In genomic region chr17:5139553-5139952, GRCm38 (mm10) we compare ENCODE assay signal across 9 mouse cellular contexts.
DNase-seq lines count a peak whose midpoint lies in the region; ATAC-seq and TF ChIP-seq lines count a peak whose summit lies in the region.
"Had no signal": no experiment of that assay in that cellular context is flagged by ENCODE, and none has a peak within 500 bp of the region (broad histone marks: within the 10 kb centered on the region; RNA-seq: fewer than 3 reads in every experiment).

No protein-coding gene starts in this region.

- H3K27ac ChIP-seq in liver, embryonic 12.5 days = 0 out of 2 replicates have a peak overlapping the region, but pooled peaks have one; percentile 27
- H3K27ac ChIP-seq in liver, postnatal 0 days (ENCODE audit: low read depth) = no peak overlapping the region
- H3K27ac ChIP-seq in embryonic facial prominence, embryonic 14.5 days (replicated peaks; ENCODE audit: low read depth, low read length) = peak overlapping the region; percentile 35; the same call in 1 of the 2 replicates
- peak overlapping the region; percentile 65 for H3K27ac ChIP-seq in hindbrain, embryonic 16.5 days (ENCODE audit: low read depth, low read length)

- H3K4me1 ChIP-seq in liver, embryonic 12.5 days = peaks cover 48% of the 10 kb centered on the region
- H3K4me1 ChIP-seq in liver, postnatal 0 days (ENCODE audit: insufficient read depth) = peaks cover 19% of the 10 kb centered on the region
- peaks cover 21% of the 10 kb centered on the region for H3K4me1 ChIP-seq in embryonic facial prominence, embryonic 14.5 days (ENCODE audit: control insufficient read depth, insufficient read depth, low read length)
- H3K4me1 ChIP-seq in hindbrain, embryonic 16.5 days (ENCODE audit: control insufficient read depth, insufficient read depth, low read depth, low read length) = peaks cover 23% of the 10 kb centered on the region

- H3K4me2 ChIP-seq in liver, embryonic 12.5 days = no peak overlapping the region
- no peak overlapping the region for H3K4me2 ChIP-seq in liver, postnatal 0 days (ENCODE audit: low read depth, low read length)
- no peak overlapping the region for H3K4me2 ChIP-seq in embryonic facial prominence, embryonic 14.5 days (ENCODE audit: low read depth, low read length)
- peak overlapping the region; percentile 27 for H3K4me2 ChIP-seq in hindbrain, embryonic 16.5 days (ENCODE audit: low read length)

- TF ChIP-seq CTCF in liver, postnatal 0 days (IDR thresholded peaks at IDR 0.05; ENCODE audit: low read depth) = no peak

- H3K9ac ChIP-seq in liver, embryonic 12.5 days = no peak overlapping the region
- H3K9ac ChIP-seq in liver, postnatal 0 days (replicated peaks) = no peak overlapping the region
- no peak overlapping the region for H3K9ac ChIP-seq in embryonic facial prominence, embryonic 14.5 days (ENCODE audit: low read depth, low read length)
- H3K9ac ChIP-seq in hindbrain, embryonic 16.5 days (ENCODE audit: low read depth, low read length) = no peak overlapping the region

- DNase-seq in liver, postnatal 0 days = no peak
- no peak for DNase-seq in embryonic facial prominence, embryonic 14.5 days (ENCODE audit: low spot score)
- DNase-seq in naive thymus-derived CD4-positive, alpha-beta T cell, adult 2 months (ENCODE audit: low read depth) = peak; percentile 30
- DNase-seq in testis, postnatal 14 days (ENCODE audit: low spot score) = no peak
- DNase-seq in adrenal gland, adult (ENCODE audit: inconsistent age in 2 of 2, low spot score in 1 of 2) = no peak
- DNase-seq in thymus, adult 18-20 months = no peak
- DNase-seq: cerebellum, adult 18-20 months had no signal

- no peaks in the 10 kb centered on the region for H3K9me3 ChIP-seq in liver, embryonic 12.5 days (replicated peaks)
- no peaks in the 10 kb centered on the region for H3K9me3 ChIP-seq in liver, postnatal 0 days (ENCODE audit: low read length)
- H3K9me3 ChIP-seq in embryonic facial prominence, embryonic 14.5 days (ENCODE audit: control insufficient read depth, low read length) = no peaks in the 10 kb centered on the region
- H3K9me3 ChIP-seq in hindbrain, embryonic 16.5 days (ENCODE audit: control insufficient read depth, low read length) = no peaks in the 10 kb centered on the region

- no peaks in the 10 kb centered on the region for H3K27me3 ChIP-seq in liver, embryonic 12.5 days (replicated peaks)
- H3K27me3 ChIP-seq in liver, postnatal 0 days (ENCODE audit: insufficient read depth, low read length) = no peaks in the 10 kb centered on the region
- H3K27me3 ChIP-seq in embryonic facial prominence, embryonic 14.5 days (replicated peaks; ENCODE audit: control insufficient read depth, insufficient read depth, low read length) = no peaks in the 10 kb centered on the region
- H3K27me3 ChIP-seq in hindbrain, embryonic 16.5 days (replicated peaks; ENCODE audit: control insufficient read depth, insufficient read depth, low read length) = no peaks in the 10 kb centered on the region

- no peak overlapping the region for H3K4me3 ChIP-seq in liver, embryonic 12.5 days
- H3K4me3 ChIP-seq in liver, postnatal 0 days (ENCODE audit: low read depth, low read length) = no peak overlapping the region
- no peak overlapping the region for H3K4me3 ChIP-seq in embryonic facial prominence, embryonic 14.5 days (ENCODE audit: low read depth, low read length)
- H3K4me3 ChIP-seq in hindbrain, embryonic 16.5 days (ENCODE audit: low read length) = no peak overlapping the region

- ATAC-seq in liver, embryonic 12.5 days = no peak
- ATAC-seq in liver, postnatal 0 days = no peak
- no peak for ATAC-seq in embryonic facial prominence, embryonic 14.5 days (ENCODE audit: low read depth)
- ATAC-seq in hindbrain, embryonic 16.5 days = no peak

- H3K36me3 ChIP-seq in liver, embryonic 12.5 days = no peaks in the 10 kb centered on the region
- H3K36me3 ChIP-seq in liver, postnatal 0 days (replicated peaks; ENCODE audit: insufficient read depth, low read length) = no peaks in the 10 kb centered on the region
- no peaks in the 10 kb centered on the region for H3K36me3 ChIP-seq in embryonic facial prominence, embryonic 14.5 days (ENCODE audit: control insufficient read depth, insufficient read depth, low read length)
- H3K36me3 ChIP-seq in hindbrain, embryonic 16.5 days (ENCODE audit: control insufficient read depth, insufficient read depth, low read length) = no peaks in the 10 kb centered on the region

- 68% methylated on average over 8 of the region's 8 CpGs for WGBS in liver, embryonic 12.5 days (ENCODE audit: insufficient replicate concordance)
- 65% methylated on average over 8 of the region's 8 CpGs for WGBS in liver, postnatal 0 days (ENCODE audit: insufficient replicate concordance)
- 55% methylated on average over 8 of the region's 8 CpGs for WGBS in embryonic facial prominence, embryonic 14.5 days
- WGBS in hindbrain, embryonic 16.5 days = 23% methylated on average over 8 of the region's 8 CpGs

- no peak for TF ChIP-seq EP300 in liver, postnatal 0 days (IDR thresholded peaks at IDR 0.05; ENCODE audit: low read depth)
